Mouse (Mus musculus): Measurements from ENCODE around the gene Rab10. TPM values are rescaled to one million over a fixed set of nuclear protein-coding genes. Genes with fewer than 3 reads are reported as not detected.

Rab10 gene
- polyA plus RNA-seq, 2 experiments = 79.4 to 94.7 TPM

DNA sequence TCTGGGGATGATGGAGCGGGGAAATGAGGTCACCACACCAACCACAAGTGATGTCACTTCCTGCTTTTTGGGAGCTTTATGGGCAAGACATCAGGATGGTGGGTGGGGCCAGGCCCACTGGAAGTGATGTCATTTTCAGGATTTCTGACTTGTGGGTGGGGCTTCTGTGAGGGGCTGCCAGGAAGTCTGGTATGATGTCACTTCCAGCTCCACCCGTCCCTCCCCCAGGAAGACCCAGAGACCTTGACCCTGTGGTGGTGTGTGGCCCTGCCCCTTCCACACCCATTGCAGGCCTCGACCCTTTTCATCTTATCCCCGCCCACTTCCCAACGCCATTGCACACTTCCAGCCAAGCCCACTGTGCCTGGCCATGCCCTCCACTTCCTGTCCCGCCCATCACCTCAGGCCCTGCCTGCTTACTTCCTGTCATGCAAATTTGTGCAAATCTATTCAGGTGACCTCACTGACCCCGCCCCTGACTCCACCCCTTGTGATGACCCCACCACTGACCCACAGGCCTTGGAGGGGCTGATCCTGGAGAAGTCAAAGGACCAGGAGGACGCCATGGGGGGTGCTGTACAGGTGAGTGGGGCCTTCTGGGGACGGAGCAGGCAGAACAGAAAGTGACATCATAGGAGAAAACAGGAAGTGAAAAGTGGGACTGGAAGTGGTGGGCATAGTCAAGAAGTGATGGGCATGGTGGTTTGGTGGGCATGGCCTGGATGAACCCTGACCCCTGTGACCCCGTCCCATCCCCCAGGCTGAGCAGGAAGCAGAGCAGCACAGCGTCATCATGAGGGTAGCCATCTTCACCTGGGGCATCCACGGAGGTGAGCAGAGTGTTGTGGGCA, 72.7 kb downstream of the Rab10 start:
- Histone ChIP-seq H3K36me3 (ENCODE audit: control insufficient read depth, insufficient read depth, low read length) (peaks cover 36% of the 10 kb centered on the region), H3K9me3 (ENCODE audit: control insufficient read depth, low read length) (peaks cover 4% of the 10 kb centered on the region; the same call in 1 of the 2 replicates), H3K27me3 (ENCODE audit: control insufficient read depth, insufficient read depth, low read length) (no peaks in the 10 kb centered on the region), H3K4me3 (replicated peaks; ENCODE audit: low read length) (no peak overlapping the region), H3K27ac (replicated peaks; ENCODE audit: low read depth, low read length) (no peak overlapping the region), H3K4me2 (replicated peaks; ENCODE audit: low read depth, low read length, severe bottlenecking) (no peak overlapping the region), H3K9ac (ENCODE audit: low read depth, low read length, severe bottlenecking) (no peak overlapping the region), H3K4me1 (ENCODE audit: control insufficient read depth, insufficient read depth, low read length) (peaks cover 3% of the 10 kb centered on the region; the same call in 1 of the 2 replicates)
- ATAC-seq (ENCODE audit: low FRiP score, low read depth) (no peak), DNase-seq (ENCODE audit: low spot score) (no peak)
- TF ChIP-seq POLR2A (IDR thresholded peaks at IDR 0.05; ENCODE audit: borderline replicate concordance, extremely low read depth, insufficient read depth, insufficient read length) = no peak
- 93% methylated on average over 12 of the region's 12 CpGs for WGBS

DNA sequence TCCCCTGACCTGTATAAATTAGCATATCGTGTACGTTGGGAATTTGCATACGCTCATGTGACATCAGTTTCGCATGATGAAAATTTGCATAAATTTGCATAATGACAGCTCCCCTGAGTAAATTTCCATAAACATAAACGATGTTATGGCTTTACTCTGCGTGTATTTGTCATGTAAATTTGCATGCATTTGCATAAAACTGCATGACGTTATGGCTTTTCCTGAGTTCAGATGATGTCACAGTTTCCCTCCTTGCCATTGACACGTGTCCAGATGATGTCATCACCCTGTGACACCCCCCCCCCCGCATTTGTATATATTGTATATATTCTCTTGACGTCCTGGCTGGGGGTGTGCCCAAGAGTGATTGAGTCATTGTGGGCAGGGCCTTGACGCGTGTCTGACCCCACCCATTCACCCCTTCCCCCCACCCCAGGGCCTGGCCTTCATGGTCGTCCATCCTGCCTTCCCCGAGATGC, 73.6 kb downstream of the Rab10 start:
- ATAC-seq (ENCODE audit: low FRiP score, low read depth) (no peak), DNase-seq (ENCODE audit: low spot score) (no peak)
- Histone ChIP-seq H3K4me2 (replicated peaks; ENCODE audit: low read depth, low read length, severe bottlenecking) (peak overlapping the region; percentile 49), H3K4me3 (replicated peaks; ENCODE audit: low read length) (peak overlapping the region; percentile 67), H3K9ac (ENCODE audit: low read depth, low read length, severe bottlenecking) (no peak overlapping the region), H3K36me3 (ENCODE audit: control insufficient read depth, insufficient read depth, low read length) (peaks cover 34% of the 10 kb centered on the region), H3K9me3 (ENCODE audit: control insufficient read depth, low read length) (peaks cover 4% of the 10 kb centered on the region; the same call in 1 of the 2 replicates), H3K27me3 (ENCODE audit: control insufficient read depth, insufficient read depth, low read length) (no peaks in the 10 kb centered on the region), H3K4me1 (ENCODE audit: control insufficient read depth, insufficient read depth, low read length) (peaks cover 3% of the 10 kb centered on the region; the same call in 1 of the 2 replicates), H3K27ac (replicated peaks; ENCODE audit: low read depth, low read length) (0 out of 2 replicates have a peak overlapping the region, but pooled peaks have one; percentile 87)
- no peak for TF ChIP-seq POLR2A (IDR thresholded peaks at IDR 0.05; ENCODE audit: borderline replicate concordance, extremely low read depth, insufficient read depth, insufficient read length)
- 72% methylated on average over 14 of the region's 14 CpGs for WGBS

DNA sequence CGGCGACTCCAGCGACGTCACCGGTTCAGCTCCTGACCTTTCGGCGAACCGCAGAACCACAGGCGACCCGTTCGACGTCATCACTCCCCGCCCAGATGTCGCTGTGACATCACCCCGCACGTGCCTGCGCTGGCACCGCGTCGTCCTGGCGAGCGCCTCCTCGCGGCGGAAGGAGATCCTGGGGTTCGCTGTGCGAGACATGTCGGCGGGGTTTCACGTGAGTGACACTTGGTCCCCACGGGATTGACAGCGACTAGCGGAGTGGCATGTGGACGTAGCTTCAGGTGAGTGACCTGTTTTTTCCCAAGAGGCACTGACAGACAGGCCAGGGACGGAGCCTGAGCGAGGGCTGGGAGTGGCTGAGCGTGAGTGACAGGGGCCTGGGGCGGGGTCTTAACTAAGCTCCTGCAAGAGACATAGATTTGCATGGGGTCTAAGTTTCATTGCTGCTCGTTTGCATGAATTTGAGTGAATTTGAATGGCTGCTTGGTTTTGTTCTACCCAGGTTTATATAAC, 74.1 kb downstream of the Rab10 start:
- H3K36me3 ChIP-seq (ENCODE audit: control insufficient read depth, insufficient read depth, low read length) = peaks cover 34% of the 10 kb centered on the region
- H3K4me3 ChIP-seq (replicated peaks; ENCODE audit: low read length) = peak overlapping the region; percentile 67
- no peaks in the 10 kb centered on the region for H3K27me3 ChIP-seq (ENCODE audit: control insufficient read depth, insufficient read depth, low read length)
- H3K4me1 ChIP-seq (ENCODE audit: control insufficient read depth, insufficient read depth, low read length) = peaks cover 3% of the 10 kb centered on the region; the same call in 1 of the 2 replicates
- no peak for TF ChIP-seq POLR2A (IDR thresholded peaks at IDR 0.05; ENCODE audit: borderline replicate concordance, extremely low read depth, insufficient read depth, insufficient read length)
- peaks cover 4% of the 10 kb centered on the region; the same call in 1 of the 2 replicates for H3K9me3 ChIP-seq (ENCODE audit: control insufficient read depth, low read length)
- peak; percentile 89 for ATAC-seq (ENCODE audit: low FRiP score, low read depth)
- peak; percentile 86 for DNase-seq (ENCODE audit: low spot score)
- peak overlapping the region; percentile 87 for H3K27ac ChIP-seq (replicated peaks; ENCODE audit: low read depth, low read length)
- peak overlapping the region; percentile 56 for H3K9ac ChIP-seq (ENCODE audit: low read depth, low read length, severe bottlenecking)
- peak overlapping the region; percentile 49 for H3K4me2 ChIP-seq (replicated peaks; ENCODE audit: low read depth, low read length, severe bottlenecking)
- WGBS = 17% methylated on average over 39 of the region's 39 CpGs

DNA sequence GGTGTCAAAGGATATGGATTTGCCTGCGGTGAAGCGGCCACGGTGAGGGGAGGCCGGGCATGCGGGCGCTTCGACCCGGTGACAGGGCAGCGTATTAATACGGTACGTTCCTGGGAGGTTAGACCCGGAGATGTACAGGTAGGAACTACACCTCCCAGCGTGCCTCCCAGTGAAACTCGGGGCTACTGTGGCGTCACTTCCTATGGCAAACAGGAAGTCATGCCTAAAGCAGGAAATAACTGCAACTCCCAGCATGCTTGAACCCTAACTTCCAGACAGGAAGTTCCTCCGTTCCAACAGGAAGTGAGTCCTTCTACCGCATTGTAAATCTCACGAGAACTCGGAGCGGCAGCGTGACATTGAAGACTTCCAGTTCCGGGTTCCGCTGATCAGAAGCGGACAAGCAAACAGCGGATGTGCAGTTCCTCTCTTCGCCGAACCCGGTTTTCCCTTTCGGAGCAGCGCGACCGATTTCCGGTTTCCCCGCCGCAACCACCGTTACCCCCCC, 74.6 kb downstream of the Rab10 start:
- peaks cover 28% of the 10 kb centered on the region for H3K36me3 ChIP-seq (ENCODE audit: control insufficient read depth, insufficient read depth, low read length)
- ATAC-seq (ENCODE audit: low FRiP score, low read depth) (peak; percentile 91), DNase-seq (ENCODE audit: low spot score) (peak; percentile 98)
- H3K27ac ChIP-seq (replicated peaks; ENCODE audit: low read depth, low read length) = peak overlapping the region; percentile 87
- H3K9ac ChIP-seq (ENCODE audit: low read depth, low read length, severe bottlenecking) = peak overlapping the region; percentile 56; the same call in 1 of the 2 replicates
- TF ChIP-seq POLR2A (IDR thresholded peaks at IDR 0.05; ENCODE audit: borderline replicate concordance, extremely low read depth, insufficient read depth, insufficient read length) = peak; percentile 32; the same call in 1 of the 2 replicates
- 14% methylated on average over 36 of the region's 36 CpGs for WGBS
- H3K4me3 ChIP-seq (replicated peaks; ENCODE audit: low read length) = peak overlapping the region; percentile 67
- no peaks in the 10 kb centered on the region for H3K27me3 ChIP-seq (ENCODE audit: control insufficient read depth, insufficient read depth, low read length)
- peak overlapping the region; percentile 61 for H3K4me2 ChIP-seq (replicated peaks; ENCODE audit: low read depth, low read length, severe bottlenecking)
- peaks cover 4% of the 10 kb centered on the region; the same call in 1 of the 2 replicates for H3K9me3 ChIP-seq (ENCODE audit: control insufficient read depth, low read length)
- H3K4me1 ChIP-seq (ENCODE audit: control insufficient read depth, insufficient read depth, low read length) = peaks cover 3% of the 10 kb centered on the region; the same call in 1 of the 2 replicates

DNA sequence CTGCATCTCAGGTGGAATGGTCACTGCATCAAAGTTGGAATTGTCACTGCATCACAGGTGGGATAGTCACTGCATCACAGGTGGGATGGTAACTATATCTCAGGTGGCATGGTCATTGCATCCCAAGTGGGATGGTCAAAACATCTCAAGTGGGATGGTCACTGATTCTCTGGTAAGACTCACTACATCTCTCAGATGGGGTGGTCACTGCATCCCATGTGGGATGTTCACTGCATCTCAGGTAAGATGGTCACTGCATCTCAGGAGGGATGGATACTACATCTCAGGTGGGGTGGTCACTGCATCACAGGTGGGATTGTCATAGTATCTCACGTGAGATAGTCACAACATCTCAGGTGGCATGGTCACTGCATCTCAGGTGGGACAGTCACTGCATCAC, 75.7 kb downstream of the Rab10 start:
- no peak overlapping the region for H3K4me2 ChIP-seq (replicated peaks; ENCODE audit: low read depth, low read length, severe bottlenecking)
- no peak overlapping the region for H3K27ac ChIP-seq (replicated peaks; ENCODE audit: low read depth, low read length)
- DNase-seq (ENCODE audit: low spot score) (no peak), ATAC-seq (ENCODE audit: low FRiP score, low read depth) (no peak)
- H3K9me3 ChIP-seq (ENCODE audit: control insufficient read depth, low read length) = peaks cover 4% of the 10 kb centered on the region; the same call in 1 of the 2 replicates
- H3K27me3 ChIP-seq (ENCODE audit: control insufficient read depth, insufficient read depth, low read length) = no peaks in the 10 kb centered on the region
- H3K4me3 ChIP-seq (replicated peaks; ENCODE audit: low read length) = no peak overlapping the region
- H3K4me1 ChIP-seq (ENCODE audit: control insufficient read depth, insufficient read depth, low read length) = peaks cover 3% of the 10 kb centered on the region; the same call in 1 of the 2 replicates
- H3K36me3 ChIP-seq (ENCODE audit: control insufficient read depth, insufficient read depth, low read length) = peaks cover 17% of the 10 kb centered on the region
- WGBS = 81% methylated on average over 1 of the region's 1 CpGs
- TF ChIP-seq POLR2A (IDR thresholded peaks at IDR 0.05; ENCODE audit: borderline replicate concordance, extremely low read depth, insufficient read depth, insufficient read length) = no peak
- no peak overlapping the region for H3K9ac ChIP-seq (ENCODE audit: low read depth, low read length, severe bottlenecking)
